Mouse (Mus musculus) left cerebral cortex, postnatal 14 days (tissue): ENCODE results near the gene Tespa1. TPM values are rescaled to one million over a fixed set of nuclear protein-coding genes. Genes with fewer than 3 reads are reported as not detected.
"Not testable (repeated sequence)": the region's sequence is repeated elsewhere in the genome, so short reads cannot be mapped to it uniquely, and the experiment has no call there.

Experiments used
- DNase-seq, 2 experiments: peaks; one replicate each; pipeline ENCODE4 v3.0.0; 2021 to 2022; ENCODE audit warnings: low spot score in 2 of 2, mixed read lengths in 1 of 2
- intact Hi-C: fragments of 180-260 bp; cut with DNase I; formaldehyde crosslinking; loops from one replicate; pipeline ENCODE4 v1.15.1; 2025
- long read RNA-seq, 2 experiments: library from polyadenylated mRNA; stranded (forward); transcript quantifications; one replicate each; pipeline ENCODE4 v2.0.0; 2021
- total RNA-seq, 2 experiments: library from RNA; stranded (reverse); gene quantifications; 2 replicates each; pipeline ENCODE4 v1.2.3; 2021

The Tespa1 gene
- 1 to 10 TPM; 2.7 to 3.7 TPM for total RNA-seq
- long read RNA-seq, experiment 1 = 0 reads
- long read RNA-seq, experiment 2 = 0 reads

DNA sequence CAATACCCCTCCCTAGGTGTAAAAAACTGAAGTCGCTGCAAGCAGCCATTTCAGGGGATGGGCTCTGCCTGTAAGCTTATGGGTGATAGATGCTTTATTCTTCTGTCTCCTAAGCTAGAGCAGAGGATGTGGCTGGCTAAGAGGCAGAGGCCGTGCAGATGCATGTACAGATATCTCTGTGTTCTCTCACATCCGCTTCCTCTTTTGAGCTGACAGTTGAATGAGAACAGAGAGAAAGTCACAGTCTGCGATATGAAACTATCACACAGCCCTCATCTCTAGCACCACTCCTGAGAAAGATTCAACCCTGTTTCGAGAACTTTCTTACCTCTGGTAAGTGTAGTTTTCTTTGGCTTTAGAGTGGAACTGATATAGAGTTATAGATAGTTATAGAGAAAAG, at the start of gene Tespa1:
Gene Tespa1 (plus strand): TSS at position 234 of the 400 bp plus-strand sequence.
- intact Hi-C loops = no loop called here

DNA sequence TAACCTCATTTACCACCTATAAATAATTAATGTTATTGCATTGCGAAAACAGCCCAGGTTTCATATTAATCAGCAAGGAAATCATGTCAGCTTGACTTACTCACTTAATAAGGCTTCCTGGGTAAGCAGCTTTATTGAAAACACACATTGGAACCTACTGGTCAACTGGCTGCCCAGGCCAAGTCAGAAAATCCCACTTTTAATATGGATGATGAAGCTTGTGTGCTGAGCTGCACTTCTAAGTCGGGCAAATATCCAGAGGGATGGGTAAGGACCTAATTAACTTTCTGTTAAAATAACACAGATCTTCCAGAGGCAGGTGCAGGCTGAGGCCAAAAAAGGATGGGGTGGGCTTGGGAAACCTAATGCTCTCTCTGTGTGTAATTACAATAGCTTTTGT, 46.9 kb upstream of the Tespa1 start:
- intact Hi-C loops = no loop called here
- DNase-seq = no peak

More for the DNA sequence above, at the start of gene Tespa1:
- DNase-seq = no peak

DNA sequence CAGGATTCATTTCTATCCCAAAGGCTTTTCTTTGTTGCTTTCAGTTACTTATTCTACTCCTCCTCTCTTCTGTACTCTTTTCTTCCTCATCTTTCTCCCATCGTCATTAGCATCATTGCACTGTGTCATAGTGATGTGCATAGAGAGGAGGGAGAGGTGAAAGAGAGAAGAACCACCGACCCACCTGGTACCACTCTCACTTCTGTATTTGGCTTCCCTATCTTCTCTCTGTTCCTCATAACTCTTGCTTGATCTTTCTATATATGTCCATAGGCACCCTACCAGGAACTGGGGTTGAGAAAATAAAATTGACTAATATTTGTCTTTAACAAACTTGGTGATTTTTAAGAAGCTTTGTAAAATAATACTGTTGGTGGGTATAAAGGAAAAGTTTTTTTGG, 46.2 kb upstream of the Tespa1 start:
- intact Hi-C loops = no loop called here
- no peak for DNase-seq

- intact Hi-C loops = no loop called here
- no peak for DNase-seq
Measured at GRCm38 (mm10) chr10:130280066-130280465, 42.6 kb upstream of the Tespa1 start, which contains the start of gene Neurod4. Gene Neurod4 (minus strand): TSS chr10:130280240.

DNA sequence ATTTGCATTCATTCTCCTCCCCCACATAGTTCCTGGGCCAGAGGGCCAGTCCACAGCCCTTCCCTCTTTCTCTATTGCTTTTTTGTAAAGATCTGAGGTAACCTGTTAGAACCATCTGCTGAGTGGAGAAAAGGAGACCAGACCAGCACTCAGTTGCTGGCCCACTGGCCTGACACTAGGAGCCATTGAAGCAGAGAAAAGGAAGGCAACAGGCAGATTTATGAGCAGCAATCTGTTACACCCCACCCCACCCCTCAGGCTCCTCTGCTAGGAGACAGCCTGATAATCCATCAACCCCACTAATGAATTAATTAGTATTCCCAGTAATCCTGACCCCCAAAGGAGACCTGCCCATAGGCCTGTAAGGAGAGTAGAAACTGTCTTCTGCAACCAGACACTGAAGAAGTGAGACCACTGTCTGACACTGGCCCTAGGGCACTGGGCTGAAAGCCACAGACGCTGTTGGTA, 40.7 kb upstream of the Tespa1 start:
- intact Hi-C loops = no loop called here
- DNase-seq = no peak

GRCm38 (mm10) chr10:130287201-130287600, 35.5 kb upstream of the Tespa1 start:
- peak in 1 of 2 experiments; percentile 8 for DNase-seq
- intact Hi-C loops = no loop called here

- DNase-seq = no peak
Measured at GRCm38 (mm10) chr10:130288007-130288406, 34.7 kb upstream of the Tespa1 start.

DNA sequence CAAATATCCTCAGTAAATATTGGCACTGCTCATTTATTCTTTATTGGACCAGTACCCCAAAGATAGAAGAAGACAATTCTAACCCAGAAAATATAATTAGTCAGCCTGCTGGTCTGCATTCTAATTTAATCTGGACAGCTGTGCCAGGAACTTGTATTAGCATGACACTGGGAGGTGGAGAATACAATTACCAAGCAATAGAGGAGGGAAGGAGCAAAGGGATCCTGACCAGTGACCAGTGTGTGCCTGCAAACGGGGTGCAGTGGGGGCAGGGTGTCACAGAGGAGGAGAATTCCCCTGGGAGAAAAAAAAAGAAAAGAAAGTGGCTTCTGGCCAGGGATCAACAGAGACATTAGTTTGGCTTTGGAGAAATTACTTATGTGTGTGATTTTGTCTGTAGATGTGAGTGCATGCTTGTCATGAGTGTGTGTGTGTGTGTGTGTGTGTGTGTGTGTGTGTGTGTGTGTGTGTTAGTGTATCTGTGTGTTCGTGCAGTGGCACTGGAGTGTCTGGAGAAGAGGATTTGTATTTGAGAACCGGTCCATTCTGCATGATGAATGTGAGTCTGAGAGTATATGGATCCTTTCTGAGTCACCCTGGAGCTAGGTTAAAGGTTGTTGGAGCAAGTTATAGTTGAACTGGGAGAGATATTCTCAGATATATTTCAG, 28.8 kb upstream of the Tespa1 start:
- intact Hi-C loops = no loop called here

More at GRCm38 (mm10) chr10:130288007-130288406, 34.7 kb upstream of the Tespa1 start:
- intact Hi-C loops = no loop called here

DNA sequence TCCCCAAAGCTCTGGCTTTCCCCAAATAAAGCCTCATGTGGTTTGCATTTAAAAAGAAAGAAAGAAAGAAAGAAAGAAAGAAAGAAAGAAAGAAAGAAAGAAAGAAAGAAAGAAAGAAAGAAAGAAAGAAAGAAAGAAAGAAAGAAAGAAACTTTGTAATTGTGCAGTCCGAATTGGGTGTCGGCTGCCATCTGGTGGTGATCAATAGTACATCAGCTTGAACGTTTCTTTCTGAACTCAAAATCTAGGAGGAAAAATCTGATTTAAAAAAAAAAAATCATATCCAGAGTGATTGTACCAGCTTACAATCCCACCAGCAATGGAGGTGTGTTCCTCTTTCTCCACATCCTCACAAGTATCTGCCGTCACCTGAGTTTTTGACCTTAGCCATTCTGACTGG, 23.9 kb upstream of the Tespa1 start:
- intact Hi-C loops = loop anchor here (2.0 kb wide), 1 partner anchor 70 kb away; no protein-coding TSS in a partner anchor
- peak in 1 of 2 experiments; percentile 40 for DNase-seq

More for the DNA sequence above, 28.8 kb upstream of the Tespa1 start:
- no peak for DNase-seq

DNA sequence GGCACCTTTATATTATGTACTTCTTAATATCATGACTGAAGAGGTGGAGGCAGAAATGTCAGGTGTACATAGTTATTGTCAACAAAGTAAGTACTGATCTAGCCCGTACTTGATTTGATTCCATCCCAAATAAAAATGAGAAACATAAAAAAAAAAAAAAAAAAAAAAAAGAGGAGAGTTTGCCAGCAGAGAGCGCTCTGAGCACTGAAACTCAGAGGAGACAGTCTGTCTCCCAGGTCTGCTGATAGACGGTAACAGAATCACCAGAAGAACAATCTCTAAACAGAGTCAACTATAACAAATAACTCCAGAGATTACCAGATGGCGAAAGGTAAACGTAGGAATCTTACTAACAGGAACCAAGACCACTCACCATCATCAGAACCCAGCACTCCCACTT, 18.5 kb upstream of the Tespa1 start:
- DNase-seq, intact Hi-C loops: not testable (repeated sequence)

- intact Hi-C loops = no loop called here
- DNase-seq = no peak
Measured at GRCm38 (mm10) chr10:130311534-130312227, 11.0 kb upstream of the Tespa1 start.

GRCm38 (mm10) chr10:130313531-130313930, 9.1 kb upstream of the Tespa1 start:
- no peak for DNase-seq
- intact Hi-C loops = no loop called here

DNA sequence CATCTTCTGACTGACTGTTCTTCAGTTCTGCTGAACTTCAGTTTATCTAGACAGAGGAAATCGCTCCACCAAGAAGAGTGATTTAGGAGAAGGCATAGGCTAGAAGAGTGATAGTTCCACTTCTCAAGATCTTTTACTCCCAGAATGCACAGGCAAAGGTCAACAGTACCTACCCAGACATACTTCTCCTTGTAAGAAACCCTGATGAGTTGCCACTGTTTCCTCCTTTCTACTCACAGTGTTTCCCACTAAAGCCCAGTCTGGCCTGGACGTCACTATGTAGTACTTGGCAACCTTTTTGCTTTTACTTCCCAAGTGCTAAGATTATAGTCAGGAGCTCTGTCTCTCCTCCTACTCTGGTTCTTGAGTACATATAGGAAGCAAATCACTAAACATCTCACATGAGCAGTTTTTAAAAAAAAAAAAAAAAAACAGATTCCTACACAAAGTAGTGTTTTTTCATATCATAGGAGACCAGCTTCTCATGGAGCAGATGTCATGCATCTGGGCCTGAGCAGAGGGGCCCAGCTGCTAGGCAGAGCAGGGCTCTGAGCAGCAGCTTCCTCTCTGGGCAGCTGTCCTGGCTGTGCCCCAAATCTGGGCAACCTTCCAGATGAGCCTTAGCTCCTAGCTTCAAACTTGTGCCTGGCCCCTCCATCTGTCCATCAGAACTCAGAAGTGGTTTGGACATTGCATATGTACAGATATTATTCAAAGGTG, 8.4 kb upstream of the Tespa1 start:
- DNase-seq = peak in 1 of 2 experiments; percentile 6
- intact Hi-C loops = no loop called here

GRCm38 (mm10) chr10:130315846-130316245, 6.8 kb upstream of the Tespa1 start:
- no peak for DNase-seq
- intact Hi-C loops = no loop called here

- intact Hi-C loops = no loop called here
- DNase-seq = no peak
Measured at GRCm38 (mm10) chr10:130318720-130319119, 4.0 kb upstream of the Tespa1 start.

DNA sequence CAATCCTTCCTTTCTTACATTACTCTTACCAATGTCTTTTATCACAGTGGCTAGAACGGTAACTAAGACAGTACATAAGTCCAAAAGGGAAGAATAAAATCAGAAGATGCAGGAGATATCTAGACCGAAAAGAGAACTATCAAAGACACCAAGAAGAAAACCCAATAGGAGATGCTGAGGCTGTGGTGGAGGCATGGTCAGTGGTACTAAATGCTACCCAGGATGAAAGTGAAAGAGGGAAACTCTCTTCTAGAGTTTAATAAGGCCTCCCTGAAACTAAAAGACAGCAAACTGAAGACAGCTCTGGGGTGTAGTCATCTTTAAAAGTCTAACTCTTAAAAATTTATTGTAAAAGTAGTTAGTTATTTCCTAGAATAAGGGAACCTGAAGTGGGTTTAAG, 2.0 kb upstream of the Tespa1 start:
- DNase-seq = no peak
- intact Hi-C loops = no loop called here

- no peak for DNase-seq
- intact Hi-C loops = no loop called here
Measured at GRCm38 (mm10) chr10:130322062-130322461, 608 bp upstream of the Tespa1 start.

GRCm38 (mm10) chr10:130324243-130324642, 1.6 kb downstream of the Tespa1 start:
- no peak for DNase-seq
- intact Hi-C loops = no loop called here

- intact Hi-C loops = no loop called here
Measured at GRCm38 (mm10) chr10:130330711-130331110, 8.0 kb downstream of the Tespa1 start.

GRCm38 (mm10) chr10:130336385-130336784, 13.7 kb downstream of the Tespa1 start:
- intact Hi-C loops = no loop called here
- DNase-seq = no peak

More at GRCm38 (mm10) chr10:130330711-130331110, 8.0 kb downstream of the Tespa1 start:
- DNase-seq = no peak
